Mouse (Mus musculus) liver, postnatal 0 days (tissue): Measurements from ENCODE around the gene Gm20481.

Source experiments
- CTCF ChIP-seq: sonication (generic); IDR thresholded peaks from 2 replicates; pipeline ENCODE4 v1.5.1; 2016; ENCODE audit warnings: antibody characterized with exemption, low read depth
- EP300 ChIP-seq: IDR thresholded peaks from 2 replicates; pipeline ENCODE4 v1.6.1; 2016; ENCODE audit warnings: antibody characterized with exemption, low read depth, mild to moderate bottlenecking

DNA sequence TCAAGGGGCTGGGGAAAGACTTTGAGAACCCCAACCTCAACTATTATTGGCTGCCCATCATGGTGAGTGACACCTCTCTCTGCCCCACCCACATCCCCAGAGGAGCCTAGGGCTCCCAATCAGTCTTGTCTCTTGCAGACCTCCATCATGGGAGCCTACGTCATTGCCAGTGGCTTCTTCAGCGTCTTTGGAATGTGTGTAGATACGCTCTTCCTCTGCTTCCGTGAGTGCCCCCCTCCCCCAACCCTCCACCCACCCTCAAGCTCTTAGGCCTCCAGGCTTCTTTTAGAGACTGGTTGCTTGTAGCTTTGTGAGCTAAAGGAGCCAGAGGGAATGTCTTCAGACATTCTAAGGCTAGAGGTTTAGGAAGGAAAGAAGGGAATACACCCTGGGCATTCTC, 40.9 kb upstream of the Gm20481 start:
- TF ChIP-seq CTCF (no peak), EP300 (no peak)
